8 mouse cellular contexts compared by ENCODE assay signal in genomic region chr9:59959276-59959675, GRCm38 (mm10). TPM values are rescaled to one million over a fixed set of nuclear protein-coding genes. Genes with fewer than 3 reads are reported as not detected.
DNase-seq lines count a peak whose midpoint lies in the region; ATAC-seq and TF ChIP-seq lines count a peak whose summit lies in the region.

No protein-coding gene starts in this region.

- DNase-seq in liver: peak; percentile 73
- DNase-seq in gastrocnemius, postnatal 36 days: peak; percentile 65 to 72
- peak; percentile 48 to 53 for DNase-seq in left cerebral cortex, postnatal 36 days (ENCODE audit: low spot score in 2 of 2)
- peak; percentile 70 to 77 for DNase-seq in spleen, postnatal 4 days (ENCODE audit: low spot score in 2 of 2)

- no peaks in the 10 kb centered on the region for H3K36me3 ChIP-seq in liver, embryonic 12.5 days
- no peaks in the 10 kb centered on the region for H3K36me3 ChIP-seq in intestine, postnatal 0 days (ENCODE audit: control insufficient read depth, insufficient read depth)
- no peaks in the 10 kb centered on the region for H3K36me3 ChIP-seq in myocyte (ENCODE audit: control insufficient read depth, insufficient read depth)

- no peak overlapping the region for H3K4me2 ChIP-seq in liver, embryonic 12.5 days
- H3K4me2 ChIP-seq in intestine, postnatal 0 days (replicated peaks; ENCODE audit: low read depth): no peak overlapping the region
- H3K4me2 ChIP-seq in myocyte (ENCODE audit: low read depth): no peak overlapping the region

- no peak overlapping the region for H3ac ChIP-seq in myocyte (ENCODE audit: control insufficient read depth, insufficient read length)

- no peak for ATAC-seq in liver, embryonic 12.5 days
- peak; percentile 68 for ATAC-seq in intestine, postnatal 0 days

- peak; percentile 69 for TF ChIP-seq CTCF in cortical plate, adult 2 months (IDR thresholded peaks at IDR 0.05; ENCODE audit: extremely low read depth, insufficient read depth, low read length)
- peak; percentile 94 for TF ChIP-seq CTCF in intestine, postnatal 0 days (IDR thresholded peaks at IDR 0.05; ENCODE audit: low read depth)

- no peak overlapping the region for H3K27ac ChIP-seq in liver, embryonic 12.5 days
- no peak overlapping the region for H3K27ac ChIP-seq in cortical plate, adult 2 months (ENCODE audit: insufficient read depth, low read length)
- no peak overlapping the region for H3K27ac ChIP-seq in intestine, postnatal 0 days (ENCODE audit: low read depth, low read length)

- intact Hi-C loops in gastrocnemius, postnatal 36 days (cut with DNase I): no loop called here
- intact Hi-C loops in left cerebral cortex, postnatal 36 days (cut with DNase I): loop anchor here (5.0 kb wide), 1 partner anchor 278 kb away; no protein-coding TSS in a partner anchor

- TF ChIP-seq POLR2A in cortical plate, adult 2 months (IDR thresholded peaks at IDR 0.05; ENCODE audit: extremely low read depth, insufficient read depth, low read length): no peak
- TF ChIP-seq POLR2A in myocyte (IDR thresholded peaks at IDR 0.05; ENCODE audit: insufficient read length, low read depth): no peak

- H3K9me3 ChIP-seq in liver, embryonic 12.5 days (replicated peaks): no peaks in the 10 kb centered on the region
- H3K9me3 ChIP-seq in intestine, postnatal 0 days (ENCODE audit: control insufficient read depth): no peaks in the 10 kb centered on the region

- H3K79me2 ChIP-seq in myocyte (ENCODE audit: control insufficient read depth, insufficient read depth): no peaks in the 10 kb centered on the region

- no peak overlapping the region for H3K9ac ChIP-seq in liver, embryonic 12.5 days
- H3K9ac ChIP-seq in intestine, postnatal 0 days (ENCODE audit: low read depth, low read length): no peak overlapping the region

- no peak overlapping the region for H3K4me3 ChIP-seq in liver, embryonic 12.5 days
- no peak overlapping the region for H3K4me3 ChIP-seq in cortical plate, adult 2 months (ENCODE audit: insufficient read depth, low read length)
- H3K4me3 ChIP-seq in intestine, postnatal 0 days (ENCODE audit: low read depth, low read length): no peak overlapping the region
- H3K4me3 ChIP-seq in myocyte: no peak overlapping the region

- H3K4me1 ChIP-seq in liver, embryonic 12.5 days: no peaks in the 10 kb centered on the region
- no peaks in the 10 kb centered on the region for H3K4me1 ChIP-seq in cortical plate, adult 2 months (ENCODE audit: control insufficient read depth, insufficient read depth, low read length)
- no peaks in the 10 kb centered on the region for H3K4me1 ChIP-seq in intestine, postnatal 0 days (replicated peaks; ENCODE audit: control insufficient read depth, insufficient read depth, low read length)

- H3K27me3 ChIP-seq in liver, embryonic 12.5 days (replicated peaks): peaks cover 5% of the 10 kb centered on the region; the same call in 1 of the 2 replicates
- H3K27me3 ChIP-seq in intestine, postnatal 0 days (replicated peaks; ENCODE audit: control insufficient read depth, insufficient read depth, low read length): no peaks in the 10 kb centered on the region
- H3K27me3 ChIP-seq in myocyte (ENCODE audit: control insufficient read depth, insufficient read depth, insufficient read length): no peaks in the 10 kb centered on the region

- 1% methylated on average over 8 of the region's 8 CpGs for WGBS in liver, embryonic 12.5 days (ENCODE audit: insufficient replicate concordance)
- WGBS in intestine, postnatal 0 days: 3% methylated on average over 8 of the region's 8 CpGs

TF ChIP-seq in myocyte, 11 proteins besides CTCF, POLR2A, EP300 and RAD21:
- TF ChIP-seq USF1 (IDR thresholded peaks at IDR 0.05; ENCODE audit: low read depth) (peak; percentile 56), TCF3 (IDR thresholded peaks at IDR 0.05; ENCODE audit: insufficient read length, low read depth) (no peak)

RNA-seq across cellular contexts. Expression of gene Nr2e3, which starts 1.2 kb away (rescaled TPM):
- not detected in 2 replicates for polyA plus RNA-seq in liver, embryonic 12.5 days (2016; fragmentation: Nextera tagmentation; extraction: Ambion mirVana)
- polyA plus RNA-seq in cortical plate, adult 2 months (2012; rRNA removed): not detected in 2 replicates
- total RNA-seq in gastrocnemius, postnatal 36 days (2021): not detected
- polyA plus RNA-seq in intestine, postnatal 0 days (2015; fragmentation: Nextera tagmentation; extraction: Ambion mirVana): 42.0 and 48.5 TPM in 2 replicates
- total RNA-seq in left cerebral cortex, postnatal 36 days (2021): not detected
- polyA plus RNA-seq in myocyte (2012; fragmentation: generic; extraction: Trizol): not detected

Comparison
In these comparisons a context has a peak if more than half of its experiments do, and no peak if none do; other contexts are left out.
1. RNA of gene Nr2e3, which starts 1.2 kb away (polyA plus RNA-seq): 42.0 to 48.5 TPM in intestine, postnatal 0 days; not detected in liver, embryonic 12.5 days, not detected in cortical plate, adult 2 months and not detected in myocyte (single experiment); every median in the first group is over 10 times any median in the second.
2. Peak in every context shown above with its lines, with median percentiles within 50 percentile points of each other: DNase-seq.